Mouse (Mus musculus): ENCODE data around the gene Fam173a.

- no peak for TF ChIP-seq CTCF (IDR thresholded peaks at IDR 0.05; ENCODE audit: low read depth, low read length)
- no peak for TF ChIP-seq POLR2A (IDR thresholded peaks at IDR 0.05; ENCODE audit: borderline replicate concordance, low read depth, low read length)
Measured at GRCm38 (mm10) chr17:25769331-25769730, 23.4 kb downstream of the Fam173a start.

Measured in bone marrow macrophage, adult 2 months (primary cell).